ENCODE assay signal across 8 mouse cellular contexts in the genomic region with DNA sequence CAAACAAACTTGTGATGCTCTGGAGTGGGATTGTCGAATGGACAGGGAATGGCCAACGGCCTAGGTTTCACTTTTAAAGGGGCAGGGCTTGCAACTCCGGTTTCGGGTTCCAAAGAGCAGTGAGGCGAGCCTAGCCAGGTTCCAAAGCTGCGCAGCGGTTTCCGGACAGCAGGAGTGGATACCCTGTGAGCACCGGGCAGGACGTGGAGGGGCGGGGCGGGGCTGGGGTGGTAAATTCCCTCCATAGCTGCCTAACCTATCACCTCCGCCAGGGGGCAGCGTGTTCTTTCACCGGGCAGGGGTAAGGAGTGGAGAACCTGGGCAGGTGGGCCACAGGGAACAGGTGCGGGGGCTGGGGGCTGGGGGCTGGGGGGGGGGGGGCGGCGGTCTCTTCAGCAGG. TPM values are rescaled to one million over a fixed set of nuclear protein-coding genes. Genes with fewer than 3 reads are reported as not detected.
DNase-seq lines count a peak whose midpoint lies in the region; ATAC-seq and TF ChIP-seq lines count a peak whose summit lies in the region.

A gene (plus strand): TSS at position 112 of the 400 bp plus-strand sequence.

- DNase-seq in frontal cortex, adult 2 months (ENCODE audit: extremely low spot score in 1 of 2, low spot score in 1 of 2), result no peak
- DNase-seq in frontal cortex, postnatal 25 days (ENCODE audit: low spot score in 2 of 2), result no peak
- DNase-seq in gonadal fat pad, adult 2 months (ENCODE audit: low read depth), result no peak
- DNase-seq in limb, embryonic 14.5 days (ENCODE audit: low spot score), result peak; percentile 37
- DNase-seq in midbrain, embryonic 14.5 days, result peak; percentile 18
- DNase-seq in testis, postnatal 14 days (ENCODE audit: low spot score), result peak; percentile 58

- no peaks in the 10 kb centered on the region for H3K27me3 ChIP-seq in intestine, embryonic 15.5 days (replicated peaks)
- H3K27me3 ChIP-seq in limb, embryonic 14.5 days (ENCODE audit: control insufficient read depth, insufficient read depth, low read length), result no peaks in the 10 kb centered on the region
- peaks cover 12% of the 10 kb centered on the region for H3K27me3 ChIP-seq in midbrain, embryonic 14.5 days (ENCODE audit: control insufficient read depth, insufficient read depth, low read length)

- WGBS in intestine, embryonic 15.5 days, result 6% methylated on average over 18 of the region's 18 CpGs
- WGBS in limb, embryonic 14.5 days, result 0% methylated on average over 12 of the region's 18 CpGs
- 4% methylated on average over 16 of the region's 18 CpGs for WGBS in midbrain, embryonic 14.5 days

- 0 out of 2 replicates have a peak, but pooled peaks have one; percentile 10 for TF ChIP-seq CTCF in cortical plate, adult 2 months (IDR thresholded peaks at IDR 0.05; ENCODE audit: extremely low read depth, insufficient read depth, low read length)

- no peaks in the 10 kb centered on the region for H3K36me3 ChIP-seq in intestine, embryonic 15.5 days
- peaks cover 2% of the 10 kb centered on the region; the same call in 1 of the 2 replicates for H3K36me3 ChIP-seq in limb, embryonic 14.5 days (ENCODE audit: control insufficient read depth, insufficient read depth, low read length)
- no peaks in the 10 kb centered on the region for H3K36me3 ChIP-seq in midbrain, embryonic 14.5 days (ENCODE audit: control insufficient read depth, insufficient read depth, low read length)

- no peak for TF ChIP-seq POLR2A in cortical plate, adult 2 months (IDR thresholded peaks at IDR 0.05; ENCODE audit: extremely low read depth, insufficient read depth, low read length)
- no peak for TF ChIP-seq POLR2A in limb, embryonic 14.5 days (IDR thresholded peaks at IDR 0.05; ENCODE audit: borderline replicate concordance, extremely low read depth, insufficient read depth, insufficient read length)

- H3K4me1 ChIP-seq in cortical plate, adult 2 months (ENCODE audit: control insufficient read depth, insufficient read depth, low read length), result no peaks in the 10 kb centered on the region; the same call in 1 of the 2 replicates
- H3K4me1 ChIP-seq in intestine, embryonic 15.5 days (replicated peaks), result peaks cover 28% of the 10 kb centered on the region
- H3K4me1 ChIP-seq in limb, embryonic 14.5 days (ENCODE audit: control insufficient read depth, insufficient read depth, low read length), result peaks cover 38% of the 10 kb centered on the region
- H3K4me1 ChIP-seq in midbrain, embryonic 14.5 days (ENCODE audit: control insufficient read depth, insufficient read depth, low read length), result 0 out of 2 replicates have a peak, but pooled peaks cover 6% of the 10 kb centered on the region

- H3K9me3 ChIP-seq in intestine, embryonic 15.5 days, result no peaks in the 10 kb centered on the region
- no peaks in the 10 kb centered on the region for H3K9me3 ChIP-seq in limb, embryonic 14.5 days (ENCODE audit: control insufficient read depth, low read length)
- no peaks in the 10 kb centered on the region for H3K9me3 ChIP-seq in midbrain, embryonic 14.5 days (ENCODE audit: control insufficient read depth, low read length)

- peak within 1 kb of the TSS; percentile 20; the same call in 1 of the 2 replicates for H3K9ac ChIP-seq in intestine, embryonic 15.5 days
- peak within 1 kb of the TSS; percentile 26 for H3K9ac ChIP-seq in limb, embryonic 14.5 days (ENCODE audit: low read depth, low read length, severe bottlenecking)
- H3K9ac ChIP-seq in midbrain, embryonic 14.5 days (replicated peaks; ENCODE audit: low read length), result no peak within 1 kb of the TSS

- H3K27ac ChIP-seq in cortical plate, adult 2 months (ENCODE audit: insufficient read depth, low read length), result no peak within 1 kb of the TSS
- H3K27ac ChIP-seq in intestine, embryonic 15.5 days, result no peak within 1 kb of the TSS
- peak within 1 kb of the TSS; percentile 43; the same call in 1 of the 2 replicates for H3K27ac ChIP-seq in limb, embryonic 14.5 days (replicated peaks; ENCODE audit: low read depth, low read length)
- no peak within 1 kb of the TSS for H3K27ac ChIP-seq in midbrain, embryonic 14.5 days (replicated peaks; ENCODE audit: low read depth, low read length)

- ATAC-seq in intestine, embryonic 15.5 days, result peak; percentile 7; the same call in 1 of the 2 replicates
- ATAC-seq in limb, embryonic 14.5 days (ENCODE audit: low FRiP score, low read depth), result no peak
- no peak for ATAC-seq in midbrain, embryonic 14.5 days (ENCODE audit: low FRiP score, low TSS enrichment)

- H3K4me3 ChIP-seq in cortical plate, adult 2 months (ENCODE audit: insufficient read depth, low read length), result peak within 1 kb of the TSS; percentile 16
- H3K4me3 ChIP-seq in intestine, embryonic 15.5 days (replicated peaks), result peak within 1 kb of the TSS; percentile 91
- peak within 1 kb of the TSS; percentile 81 for H3K4me3 ChIP-seq in limb, embryonic 14.5 days (replicated peaks; ENCODE audit: low read length)
- peak within 1 kb of the TSS; percentile 50; the same call in 1 of the 2 replicates for H3K4me3 ChIP-seq in midbrain, embryonic 14.5 days (replicated peaks; ENCODE audit: low read depth, low read length)

- peak within 1 kb of the TSS; percentile 85 for H3K4me2 ChIP-seq in intestine, embryonic 15.5 days (replicated peaks)
- H3K4me2 ChIP-seq in limb, embryonic 14.5 days (replicated peaks; ENCODE audit: low read depth, low read length, severe bottlenecking), result peak within 1 kb of the TSS; percentile 68
- H3K4me2 ChIP-seq in midbrain, embryonic 14.5 days (ENCODE audit: low read length), result peak within 1 kb of the TSS; percentile 95

RNA-seq across cellular contexts. Expression of the gene that starts here (rescaled TPM):
- polyA plus RNA-seq in frontal cortex, adult 2 months (2012; rRNA removed), result 38.9 and 42.3 TPM in 2 replicates
- polyA plus RNA-seq in cortical plate, adult 2 months (2012; rRNA removed), result 35.3 and 35.7 TPM in 2 replicates
- 189 and 225 TPM in 2 replicates for polyA plus RNA-seq in gonadal fat pad, adult 2 months (2012; rRNA removed)
- polyA plus RNA-seq in intestine, embryonic 15.5 days (2015; fragmentation: Nextera tagmentation; extraction: Ambion mirVana), result 21.8 and 26.3 TPM in 2 replicates
- 119 and 158 TPM in 2 replicates for polyA plus RNA-seq in limb, embryonic 14.5 days (2012; rRNA removed)
- polyA plus RNA-seq in limb, embryonic 14.5 days (2014; fragmentation: Nextera tagmentation; extraction: Ambion mirVana), result 46.5 and 51.8 TPM in 2 replicates
- 3.6 and 5.2 TPM in 2 replicates for polyA plus RNA-seq in midbrain, embryonic 14.5 days (2014; fragmentation: Nextera tagmentation; extraction: Ambion mirVana)

Comparison
In these comparisons a context has a peak if more than half of its experiments do, and no peak if none do; other contexts are left out.
1. DNase-seq: peak in limb, embryonic 14.5 days (single experiment), midbrain, embryonic 14.5 days (single experiment) and testis, postnatal 14 days (single experiment); none in frontal cortex, adult 2 months (0 of 2), frontal cortex, postnatal 25 days (0 of 2) and gonadal fat pad, adult 2 months (single experiment).
2. H3K4me3 ChIP-seq: peak in every context shown above with its lines; median percentile 91 in intestine, embryonic 15.5 days; 81 in limb, embryonic 14.5 days; 50 in midbrain, embryonic 14.5 days; 16 in cortical plate, adult 2 months.
3. Peak in every context shown above with its lines, with median percentiles within 50 percentile points of each other: H3K4me2 ChIP-seq.